Mouse (Mus musculus): ENCODE measurements around the gene Fbxl17. TPM values are rescaled to one million over a fixed set of nuclear protein-coding genes. Genes with fewer than 3 reads are reported as not detected.

Gene Fbxl17
- polyA plus RNA-seq, 1 experiment from 2014 or later = 9.0 TPM

DNA sequence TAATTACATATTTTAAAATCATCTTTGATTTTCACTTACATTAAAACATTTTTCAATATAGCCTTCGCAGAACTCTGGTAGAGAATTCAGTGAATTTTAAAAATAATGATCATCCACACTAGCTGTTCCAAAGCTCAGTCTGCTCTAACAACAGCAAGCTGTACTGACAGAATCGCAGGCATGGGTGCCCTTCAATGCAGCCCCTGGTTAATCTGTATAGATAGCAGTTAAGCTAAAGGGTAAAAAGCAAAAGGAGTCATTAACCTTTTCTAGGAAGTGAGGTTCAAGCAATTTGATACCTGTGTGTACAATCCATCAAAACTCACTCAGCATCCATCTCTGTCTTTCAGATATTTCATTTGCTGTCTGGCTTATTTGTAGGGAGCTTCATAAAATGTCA, 273.4 kb downstream of the Fbxl17 start:
- Histone ChIP-seq H3K9me3 (ENCODE audit: low read depth, low read length) (no peaks in the 10 kb centered on the region), H3K4me2 (no peak overlapping the region), H3K36me3 (ENCODE audit: insufficient read depth) (no peaks in the 10 kb centered on the region), H3K27ac (ENCODE audit: low read depth) (no peak overlapping the region), H3K9ac (no peak overlapping the region), H3K4me1 (ENCODE audit: insufficient read depth) (no peaks in the 10 kb centered on the region), H3K4me3 (ENCODE audit: low read depth, low read length) (no peak overlapping the region), H3K27me3 (ENCODE audit: insufficient read depth, low read length) (no peaks in the 10 kb centered on the region)
- 54% methylated on average over 2 of the region's 2 CpGs for WGBS
- ATAC-seq (ENCODE audit: insufficient read depth) = no peak
- no peak for TF ChIP-seq CTCF (IDR thresholded peaks at IDR 0.05; ENCODE audit: low read depth)
- no peak for DNase-seq

DNA sequence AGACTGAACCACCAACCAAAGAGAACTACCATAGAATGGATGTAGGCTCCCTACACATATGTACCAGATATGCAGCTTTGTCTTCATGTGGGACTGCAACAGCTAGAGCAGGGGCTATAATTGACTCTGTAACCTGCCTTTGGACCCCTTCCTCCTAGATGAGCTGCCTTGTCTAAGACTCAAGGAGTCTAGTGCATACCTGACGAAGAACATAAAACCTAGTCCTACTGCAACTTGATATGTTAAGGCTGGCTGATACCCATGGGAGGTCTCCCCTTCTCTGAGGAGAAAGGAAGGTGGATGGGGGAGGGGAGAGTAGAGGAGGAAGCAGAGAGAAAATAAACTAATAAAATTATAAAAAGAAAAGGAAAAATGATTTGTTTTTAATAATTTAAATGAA, 273.9 kb downstream of the Fbxl17 start:
- no peaks in the 10 kb centered on the region for H3K9me3 ChIP-seq (ENCODE audit: low read depth, low read length)
- no peak for ATAC-seq (ENCODE audit: insufficient read depth)
- H3K4me1 ChIP-seq (ENCODE audit: insufficient read depth) = no peaks in the 10 kb centered on the region
- no peak for TF ChIP-seq CTCF (IDR thresholded peaks at IDR 0.05; ENCODE audit: low read depth)
- WGBS = 80% methylated on average over 1 of the region's 1 CpGs
- no peak overlapping the region for H3K4me3 ChIP-seq (ENCODE audit: low read depth, low read length)
- H3K27ac ChIP-seq (ENCODE audit: low read depth) = no peak overlapping the region
- H3K9ac ChIP-seq = no peak overlapping the region
- no peaks in the 10 kb centered on the region for H3K36me3 ChIP-seq (ENCODE audit: insufficient read depth)
- DNase-seq = no peak
- no peak overlapping the region for H3K4me2 ChIP-seq
- H3K27me3 ChIP-seq (ENCODE audit: insufficient read depth, low read length) = no peaks in the 10 kb centered on the region

GRCm38 (mm10) chr17:63223675-63224074, 276.1 kb downstream of the Fbxl17 start:
- ATAC-seq (ENCODE audit: insufficient read depth) (no peak), DNase-seq (no peak)
- no peak for TF ChIP-seq CTCF (IDR thresholded peaks at IDR 0.05; ENCODE audit: low read depth)
- WGBS = 69% methylated on average over 4 of the region's 4 CpGs
- no peaks in the 10 kb centered on the region for H3K27me3 ChIP-seq (ENCODE audit: insufficient read depth, low read length)
- no peak overlapping the region for H3K4me2 ChIP-seq
- H3K27ac ChIP-seq (ENCODE audit: low read depth) = no peak overlapping the region
- no peaks in the 10 kb centered on the region for H3K36me3 ChIP-seq (ENCODE audit: insufficient read depth)
- H3K9ac ChIP-seq = no peak overlapping the region
- no peak overlapping the region for H3K4me3 ChIP-seq (ENCODE audit: low read depth, low read length)
- H3K9me3 ChIP-seq (ENCODE audit: low read depth, low read length) = no peaks in the 10 kb centered on the region
- no peaks in the 10 kb centered on the region; the same call in 1 of the 2 replicates for H3K4me1 ChIP-seq (ENCODE audit: insufficient read depth)

GRCm38 (mm10) chr17:63221632-63222031, 278.2 kb downstream of the Fbxl17 start:
- WGBS = 72% methylated on average over 3 of the region's 3 CpGs
- DNase-seq = no peak
- TF ChIP-seq CTCF (IDR thresholded peaks at IDR 0.05; ENCODE audit: low read depth) = no peak
- no peaks in the 10 kb centered on the region for H3K36me3 ChIP-seq (ENCODE audit: insufficient read depth)
- H3K9ac ChIP-seq = no peak overlapping the region
- H3K27me3 ChIP-seq (ENCODE audit: insufficient read depth, low read length) = no peaks in the 10 kb centered on the region
- no peaks in the 10 kb centered on the region for H3K9me3 ChIP-seq (ENCODE audit: low read depth, low read length)
- no peak for ATAC-seq (ENCODE audit: insufficient read depth)
- H3K4me3 ChIP-seq (ENCODE audit: low read depth, low read length) = no peak overlapping the region
- no peak overlapping the region for H3K27ac ChIP-seq (ENCODE audit: low read depth)
- no peaks in the 10 kb centered on the region; the same call in 1 of the 2 replicates for H3K4me1 ChIP-seq (ENCODE audit: insufficient read depth)
- no peak overlapping the region for H3K4me2 ChIP-seq

DNA sequence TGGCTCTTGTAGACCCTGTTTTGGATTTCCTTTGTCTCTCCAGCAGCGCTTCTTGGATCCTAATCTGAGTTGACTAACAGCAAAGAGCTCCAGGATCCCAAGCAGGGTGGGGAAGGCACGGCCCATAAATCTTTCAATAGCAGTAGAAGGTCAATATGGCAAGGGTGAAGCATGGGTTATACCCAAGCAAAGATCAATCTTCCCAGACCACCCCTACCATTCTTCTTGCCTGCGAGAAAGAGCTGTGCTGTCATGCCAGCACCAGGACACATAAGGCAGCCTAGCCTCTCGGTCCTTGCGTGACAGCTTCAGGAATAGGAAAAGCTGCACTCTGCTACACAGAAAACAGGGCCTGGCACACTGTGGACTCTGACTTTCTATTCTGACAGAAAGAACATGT, 279.0 kb downstream of the Fbxl17 start:
- Histone ChIP-seq H3K9ac (no peak overlapping the region), H3K4me2 (no peak overlapping the region), H3K27ac (ENCODE audit: low read depth) (no peak overlapping the region), H3K9me3 (ENCODE audit: low read depth, low read length) (no peaks in the 10 kb centered on the region), H3K4me1 (ENCODE audit: insufficient read depth) (no peaks in the 10 kb centered on the region; the same call in 1 of the 2 replicates), H3K36me3 (ENCODE audit: insufficient read depth) (no peaks in the 10 kb centered on the region), H3K27me3 (ENCODE audit: insufficient read depth, low read length) (no peaks in the 10 kb centered on the region), H3K4me3 (ENCODE audit: low read depth, low read length) (no peak overlapping the region)
- TF ChIP-seq CTCF (IDR thresholded peaks at IDR 0.05; ENCODE audit: low read depth) = no peak
- ATAC-seq (ENCODE audit: insufficient read depth) (no peak), DNase-seq (no peak)
- 38% methylated on average over 5 of the region's 5 CpGs for WGBS

GRCm38 (mm10) chr17:63217016-63217415, 282.8 kb downstream of the Fbxl17 start:
- H3K9ac ChIP-seq = no peak overlapping the region
- no peak for TF ChIP-seq CTCF (IDR thresholded peaks at IDR 0.05; ENCODE audit: low read depth)
- no peaks in the 10 kb centered on the region; the same call in 1 of the 2 replicates for H3K4me1 ChIP-seq (ENCODE audit: insufficient read depth)
- no peak overlapping the region for H3K27ac ChIP-seq (ENCODE audit: low read depth)
- H3K4me3 ChIP-seq (ENCODE audit: low read depth, low read length) = no peak overlapping the region
- no peaks in the 10 kb centered on the region for H3K36me3 ChIP-seq (ENCODE audit: insufficient read depth)
- ATAC-seq (ENCODE audit: insufficient read depth) = no peak
- no peak for DNase-seq
- H3K9me3 ChIP-seq (ENCODE audit: low read depth, low read length) = no peaks in the 10 kb centered on the region
- 96% methylated on average over 1 of the region's 1 CpGs for WGBS
- H3K27me3 ChIP-seq (ENCODE audit: insufficient read depth, low read length) = no peaks in the 10 kb centered on the region
- H3K4me2 ChIP-seq = no peak overlapping the region

DNA sequence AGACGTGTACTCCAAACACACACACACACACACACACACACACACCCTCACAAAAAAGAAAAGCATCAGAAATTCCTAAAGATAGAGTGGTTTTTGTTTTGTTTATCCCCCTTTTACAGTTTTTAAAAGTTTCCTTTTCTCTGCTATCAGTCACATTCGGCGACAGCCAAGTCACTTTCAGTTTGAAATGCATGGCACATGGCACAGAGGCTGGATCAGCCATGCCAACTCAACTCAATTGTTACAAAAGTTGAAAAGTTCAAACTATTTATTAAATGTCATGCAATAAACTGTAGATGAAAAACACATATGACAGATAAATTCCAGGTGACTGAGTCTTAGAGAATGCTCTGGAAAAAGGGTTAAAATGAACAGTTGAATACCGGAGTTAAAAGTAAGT, 287.8 kb downstream of the Fbxl17 start:
- no peak for DNase-seq
- WGBS = 88% methylated on average over 4 of the region's 4 CpGs
- Histone ChIP-seq H3K4me1 (ENCODE audit: insufficient read depth) (0 out of 2 replicates have a peak, but pooled peaks cover 2% of the 10 kb centered on the region), H3K9me3 (ENCODE audit: low read depth, low read length) (no peaks in the 10 kb centered on the region), H3K27me3 (ENCODE audit: insufficient read depth, low read length) (no peaks in the 10 kb centered on the region), H3K9ac (no peak overlapping the region), H3K27ac (ENCODE audit: low read depth) (no peak overlapping the region), H3K36me3 (ENCODE audit: insufficient read depth) (no peaks in the 10 kb centered on the region), H3K4me2 (no peak overlapping the region), H3K4me3 (ENCODE audit: low read depth, low read length) (no peak overlapping the region)
- TF ChIP-seq CTCF (IDR thresholded peaks at IDR 0.05; ENCODE audit: low read depth) = no peak
- ATAC-seq (ENCODE audit: insufficient read depth) = no peak

DNA sequence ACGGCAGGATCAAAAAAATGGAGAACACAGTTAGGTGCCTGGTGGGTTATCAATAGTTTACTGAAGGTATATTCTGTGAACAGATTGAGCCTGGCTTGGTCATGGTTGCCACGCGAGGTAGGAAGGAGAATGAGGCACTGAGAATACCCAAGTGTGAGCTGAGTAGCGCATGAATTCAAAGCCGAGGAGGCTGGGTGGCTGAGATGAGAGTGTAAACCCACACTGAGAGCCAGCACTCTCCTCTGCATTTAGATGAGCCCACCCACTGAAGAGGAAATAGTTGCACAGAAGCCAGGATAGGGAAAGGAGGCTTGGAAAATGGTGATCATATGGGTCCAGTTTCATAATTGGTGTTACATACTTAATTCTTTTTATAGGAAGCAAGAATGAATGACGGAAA, 290.7 kb downstream of the Fbxl17 start:
- 87% methylated on average over 6 of the region's 6 CpGs for WGBS

More for the DNA sequence above, 290.7 kb downstream of the Fbxl17 start:
- 0 out of 2 replicates have a peak, but pooled peaks cover 2% of the 10 kb centered on the region for H3K4me1 ChIP-seq (ENCODE audit: insufficient read depth)
- TF ChIP-seq CTCF (IDR thresholded peaks at IDR 0.05; ENCODE audit: low read depth) = no peak
- no peaks in the 10 kb centered on the region for H3K27me3 ChIP-seq (ENCODE audit: insufficient read depth, low read length)
- H3K4me2 ChIP-seq = no peak overlapping the region
- H3K9ac ChIP-seq = no peak overlapping the region
- DNase-seq (no peak), ATAC-seq (ENCODE audit: insufficient read depth) (no peak)
- H3K4me3 ChIP-seq (ENCODE audit: low read depth, low read length) = no peak overlapping the region
- H3K27ac ChIP-seq (ENCODE audit: low read depth) = no peak overlapping the region
- no peaks in the 10 kb centered on the region for H3K9me3 ChIP-seq (ENCODE audit: low read depth, low read length)
- no peaks in the 10 kb centered on the region for H3K36me3 ChIP-seq (ENCODE audit: insufficient read depth)

Measured in lung, embryonic 14.5 days (tissue).